Mouse (Mus musculus): ENCODE measurements around the gene Tmem63c.

Tmem63c gene

GRCm38 (mm10) chr12:87000151-87000839, 20.8 kb upstream of the Tmem63c start:
- in situ Hi-C loops (cut with MboI, MseI): no loop called here

DNA sequence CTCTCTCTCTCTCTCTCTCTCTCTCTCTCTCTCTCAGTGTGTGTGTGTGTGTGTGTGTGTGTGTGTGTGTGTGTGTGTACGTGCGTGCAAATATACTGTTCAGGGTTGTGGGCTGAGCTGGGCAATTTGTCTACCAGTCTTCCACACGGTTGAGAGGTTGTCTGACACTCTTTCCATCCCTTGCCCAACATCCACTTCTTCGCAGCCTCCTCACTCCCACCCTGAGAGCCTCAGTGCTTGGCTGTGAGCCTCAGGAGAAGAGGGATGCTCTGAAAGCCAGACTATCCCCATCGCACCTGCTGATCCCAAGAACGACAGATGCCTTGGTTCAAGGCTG, 20.3 kb upstream of the Tmem63c start:
- in situ Hi-C loops (cut with MboI, MseI): no loop called here

GRCm38 (mm10) chr12:87002209-87002608, 18.9 kb upstream of the Tmem63c start:
- in situ Hi-C loops (cut with MboI, MseI): no loop called here

GRCm38 (mm10) chr12:87002815-87003214, 18.3 kb upstream of the Tmem63c start:
- in situ Hi-C loops (cut with MboI, MseI): no loop called here

GRCm38 (mm10) chr12:87003606-87004005, 17.5 kb upstream of the Tmem63c start:
- in situ Hi-C loops (cut with MboI, MseI): no loop called here

DNA sequence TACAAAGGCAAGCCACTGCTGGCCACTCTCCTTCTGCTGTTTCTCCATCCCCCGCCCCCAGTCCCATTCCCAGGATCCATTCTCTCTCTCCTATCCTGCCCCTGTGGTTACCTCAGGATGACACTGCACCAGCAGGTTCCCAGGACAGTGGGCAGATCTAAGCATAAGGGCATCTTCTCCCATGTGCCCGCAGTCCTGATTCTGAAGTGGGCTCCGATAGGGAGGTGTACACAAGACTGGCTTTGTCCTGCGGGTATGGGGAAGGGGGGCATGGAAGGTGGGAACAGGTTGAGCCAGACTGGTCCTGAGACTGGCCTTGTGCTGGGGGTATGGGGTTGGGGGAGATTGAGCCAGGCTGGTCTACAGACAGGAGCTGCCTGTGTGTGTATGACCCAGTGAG, 16.5 kb upstream of the Tmem63c start:
- in situ Hi-C loops (cut with MboI, MseI): no loop called here

GRCm38 (mm10) chr12:87017041-87017440, 4.1 kb upstream of the Tmem63c start:
- in situ Hi-C loops (cut with MboI, MseI): no loop called here

- in situ Hi-C loops (cut with MboI, MseI): no loop called here
These were observed 2.4 kb upstream of the Tmem63c start for GRCm38 (mm10) chr12:87018756-87019155.

GRCm38 (mm10) chr12:87022006-87022405, 866 bp downstream of the Tmem63c start:
- in situ Hi-C loops (cut with MboI, MseI): no loop called here

DNA sequence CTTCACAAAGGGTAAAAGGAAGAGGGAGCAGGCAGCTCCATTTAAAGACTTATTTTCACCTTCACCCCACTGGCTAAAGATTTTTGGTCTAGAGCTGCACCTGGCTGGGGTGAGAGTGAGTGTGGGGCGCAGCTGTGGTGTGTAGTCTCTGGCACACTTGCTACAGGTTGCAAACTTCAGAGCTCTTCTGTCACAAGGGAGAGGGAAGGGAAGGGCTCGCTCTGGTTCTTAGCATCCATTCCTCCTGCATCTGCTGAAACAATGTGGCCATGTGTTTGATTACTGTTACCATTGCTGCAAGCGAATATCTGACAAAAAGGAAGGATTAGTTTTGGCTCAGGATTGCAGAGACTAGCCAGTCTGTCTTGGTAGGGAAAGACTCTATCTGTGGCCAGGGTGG, 2.3 kb downstream of the Tmem63c start:
- in situ Hi-C loops (cut with MboI, MseI): no loop called here

DNA sequence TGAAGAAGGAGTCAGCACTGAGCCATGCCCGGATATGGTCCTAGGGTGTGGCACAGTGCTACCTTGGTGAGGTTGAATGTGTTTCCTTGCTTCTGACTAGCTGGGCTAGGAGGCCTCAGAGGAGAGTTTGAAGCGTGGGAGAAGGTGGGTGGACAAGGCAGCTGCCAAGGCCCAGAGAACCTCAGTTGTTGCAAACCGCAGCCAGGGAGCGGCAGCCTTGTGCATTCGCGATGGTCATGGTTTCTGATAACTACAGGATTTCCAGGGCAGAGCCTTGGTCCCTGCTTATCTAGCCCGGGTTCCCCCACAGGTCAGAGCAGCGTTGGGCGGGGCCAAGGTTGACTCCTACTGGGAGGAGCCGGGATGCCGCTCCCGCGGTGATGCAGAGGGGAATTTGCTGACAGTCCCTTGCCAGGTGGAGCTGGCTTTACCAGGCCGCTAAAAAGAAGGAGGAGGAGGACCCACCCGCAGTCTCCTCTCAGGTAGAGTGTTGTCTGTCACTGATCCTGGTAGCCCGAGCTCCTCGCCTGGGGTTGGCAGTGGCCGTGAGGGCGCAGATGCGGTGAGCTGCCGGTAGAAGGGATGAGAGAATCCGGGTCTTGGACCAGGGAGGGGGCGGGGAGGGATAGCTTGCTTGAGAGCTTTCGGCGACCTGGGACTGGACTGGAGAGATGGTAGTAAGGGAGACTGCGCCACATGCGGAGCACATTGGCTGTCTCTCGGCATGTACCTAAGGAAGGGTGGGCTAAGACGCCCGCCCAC, 5.2 kb downstream of the Tmem63c start:
- in situ Hi-C loops (cut with MboI, MseI): no loop called here

GRCm38 (mm10) chr12:87026871-87027240, 5.7 kb downstream of the Tmem63c start:
- in situ Hi-C loops (cut with MboI, MseI): no loop called here

DNA sequence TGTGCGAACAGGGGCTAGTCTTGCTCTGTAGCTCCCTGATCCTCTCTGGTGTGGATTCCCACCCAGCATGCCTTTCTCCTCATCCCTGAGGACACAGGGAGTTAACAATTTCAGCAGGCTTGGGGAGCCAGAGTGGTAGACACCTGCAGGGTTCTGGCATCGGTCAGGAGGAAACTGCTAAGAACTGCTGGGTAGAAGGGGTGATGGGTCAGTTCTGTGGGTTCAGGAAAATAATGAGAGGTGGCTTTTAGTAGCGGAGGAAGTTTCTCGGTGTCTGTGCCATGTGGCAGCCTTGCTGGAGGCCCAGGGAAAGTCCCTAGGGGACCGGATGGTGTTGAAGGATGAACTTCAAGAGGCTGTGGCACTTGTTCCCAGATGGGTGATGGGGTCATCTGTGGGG, 6.3 kb downstream of the Tmem63c start:
- in situ Hi-C loops (cut with MboI, MseI): no loop called here

GRCm38 (mm10) chr12:87028068-87028467, 6.9 kb downstream of the Tmem63c start:
- in situ Hi-C loops (cut with MboI, MseI): no loop called here

DNA sequence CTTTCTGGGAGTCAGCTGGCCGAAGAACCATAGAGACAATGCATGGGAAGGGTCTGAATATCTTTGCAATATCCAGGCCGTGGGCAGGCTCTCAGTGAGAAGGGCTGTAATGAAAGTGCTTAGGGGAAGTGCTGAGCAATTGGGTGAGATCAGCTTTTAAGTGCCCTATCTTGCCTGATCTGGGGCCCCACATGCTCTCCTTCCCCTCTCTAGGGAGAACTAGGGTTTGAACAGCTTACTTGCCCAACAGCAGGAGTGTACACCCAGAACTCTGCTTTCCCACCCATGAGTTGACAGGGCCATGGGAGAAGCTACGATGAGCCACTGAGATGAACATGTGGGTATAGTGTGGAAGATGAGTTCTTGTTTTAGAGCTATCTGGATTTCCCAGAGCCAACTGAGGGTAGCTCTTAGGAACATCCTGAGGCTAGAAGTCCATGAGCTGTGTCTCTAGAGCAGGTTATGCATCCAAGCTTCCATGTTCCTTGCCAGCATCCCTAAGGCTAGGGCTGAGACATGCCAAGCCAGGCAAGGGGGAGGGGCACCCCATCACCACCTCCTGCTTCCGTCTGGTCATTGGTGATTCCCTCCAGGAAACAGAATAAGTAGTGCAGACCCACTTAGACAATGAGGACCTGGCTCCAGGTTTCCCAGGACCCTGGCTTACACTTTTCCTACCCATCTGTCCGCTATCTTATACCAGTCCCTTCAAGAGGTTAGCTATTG, 8.3 kb downstream of the Tmem63c start:
- in situ Hi-C loops (cut with MboI, MseI): no loop called here

GRCm38 (mm10) chr12:87031163-87031763, 10.1 kb downstream of the Tmem63c start:
- in situ Hi-C loops (cut with MboI, MseI): no loop called here

- in situ Hi-C loops (cut with MboI, MseI): no loop called here
These were observed 15.5 kb downstream of the Tmem63c start for GRCm38 (mm10) chr12:87036631-87037030.

DNA sequence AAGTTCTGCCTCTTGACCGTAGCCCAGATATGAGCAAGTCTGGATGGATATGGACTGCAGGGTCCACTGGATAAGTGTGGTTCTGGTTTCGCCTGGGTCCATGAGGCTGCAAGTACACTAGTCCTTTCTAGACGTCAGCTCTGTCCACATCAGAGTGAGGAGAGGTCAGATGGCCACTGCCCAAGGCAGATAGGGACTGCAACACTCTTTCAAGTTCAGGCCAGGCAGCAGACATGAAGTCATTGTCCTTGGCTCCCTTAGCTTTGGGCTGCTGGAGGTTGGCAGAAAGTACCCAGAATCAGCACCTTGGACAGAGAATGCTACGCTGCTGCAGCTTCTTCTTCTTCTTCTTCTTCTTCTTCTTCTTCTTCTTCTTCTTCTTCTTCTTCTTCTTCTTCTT, 19.0 kb downstream of the Tmem63c start:
- in situ Hi-C loops (cut with MboI, MseI): no loop called here

GRCm38 (mm10) chr12:87040857-87041256, 19.7 kb downstream of the Tmem63c start:
- in situ Hi-C loops (cut with MboI, MseI): no loop called here

DNA sequence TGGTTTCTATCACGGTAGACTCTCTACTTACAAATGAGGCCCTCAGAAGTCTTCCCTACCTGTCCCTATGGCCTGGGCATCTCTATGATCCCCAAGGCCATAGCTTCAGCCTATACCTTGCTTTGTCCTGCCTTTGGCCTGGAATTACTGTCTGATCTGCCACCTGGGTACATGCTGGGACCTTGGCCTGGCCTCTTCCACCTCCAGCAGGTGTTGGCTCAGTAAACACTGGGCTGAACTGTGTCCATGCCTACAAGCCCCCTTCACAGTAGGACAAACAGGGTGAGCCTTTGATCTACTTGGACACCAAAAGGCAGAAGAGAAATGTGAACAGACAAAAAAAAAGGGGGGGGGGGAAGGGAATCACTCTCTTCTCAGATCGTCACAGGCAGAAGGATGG, 21.3 kb downstream of the Tmem63c start:
- in situ Hi-C loops (cut with MboI, MseI): no loop called here

DNA sequence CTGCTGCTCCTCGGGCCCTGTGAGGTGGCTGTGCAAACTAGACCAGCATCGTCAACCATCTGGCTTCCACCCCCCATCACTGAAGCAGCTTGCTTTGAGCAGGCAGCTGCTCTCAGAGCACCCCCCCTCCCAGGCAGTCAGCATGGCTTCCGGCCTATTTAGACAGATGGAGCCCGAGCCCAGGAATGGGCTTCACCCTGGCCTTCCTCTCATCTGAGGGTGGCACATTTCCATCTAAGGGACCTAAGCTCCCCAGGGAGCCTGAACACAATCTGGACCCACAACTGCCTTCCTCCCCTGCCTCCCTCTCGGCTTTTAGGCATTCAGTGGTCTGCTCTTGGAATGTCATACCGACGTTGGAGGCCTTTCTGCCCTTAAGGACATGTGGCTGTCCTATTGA, 22.1 kb downstream of the Tmem63c start:
- in situ Hi-C loops (cut with MboI, MseI): no loop called here

DNA sequence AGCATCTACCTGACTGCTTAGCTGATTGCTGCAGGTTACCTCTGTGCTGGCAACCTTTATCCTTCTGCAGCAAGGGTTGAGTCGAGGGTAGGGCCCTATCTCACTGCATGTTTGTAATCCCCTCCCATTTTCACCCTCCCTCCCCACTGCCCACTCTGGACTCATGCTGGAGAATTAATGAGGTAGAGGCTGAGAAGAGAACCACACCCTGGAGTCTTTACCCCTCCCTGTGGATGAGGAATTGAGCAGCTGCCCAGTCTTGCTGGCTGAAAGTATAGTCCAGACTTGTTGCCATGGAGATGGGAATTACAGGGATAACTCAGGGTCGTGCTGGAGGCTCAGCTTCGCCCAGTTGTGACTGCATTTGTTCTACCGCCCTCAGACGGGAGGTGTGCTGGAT, 23.6 kb downstream of the Tmem63c start:
- in situ Hi-C loops (cut with MboI, MseI): no loop called here
